Mouse (Mus musculus): ENCODE results near the gene Aff1.
A peak's percentile ranks its signal among the peaks of the same experiment; 100 is the strongest.

Gene Aff1

DNA sequence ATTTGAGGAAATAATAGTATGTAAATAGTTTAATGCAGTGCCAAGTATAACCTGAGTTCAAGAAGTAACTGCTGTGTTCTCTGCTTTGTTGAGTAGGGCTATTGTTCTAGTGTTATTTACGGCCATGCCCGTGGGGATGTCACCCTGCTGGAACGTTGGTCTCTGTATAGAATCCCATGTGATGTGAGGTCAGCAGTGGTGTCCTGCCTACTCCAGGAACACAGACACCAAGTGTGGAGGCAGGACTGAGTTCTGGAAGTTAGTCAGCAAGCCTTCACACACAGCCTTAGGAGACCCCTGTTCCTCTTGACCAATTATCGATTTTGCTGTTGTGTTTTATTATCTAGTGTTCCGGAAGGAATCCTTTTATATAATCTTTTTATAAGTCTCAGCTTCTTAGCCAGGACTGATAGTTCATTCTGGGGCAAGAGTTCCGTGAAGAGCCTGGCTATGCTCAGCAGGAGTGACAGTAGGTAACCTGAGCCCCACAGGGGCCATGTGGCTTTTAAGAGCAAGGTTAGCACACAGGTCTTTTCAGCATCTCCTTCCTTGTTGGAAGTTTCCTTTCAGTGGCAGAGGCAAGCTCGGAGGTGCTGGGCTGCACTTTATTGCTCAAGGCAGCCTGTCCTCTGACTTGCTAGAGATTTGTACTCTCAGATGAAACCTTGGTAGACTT is 115.6 kb downstream of the Aff1 start:
- DNase-seq: peak in 1 of 2 experiments; percentile 32

DNA sequence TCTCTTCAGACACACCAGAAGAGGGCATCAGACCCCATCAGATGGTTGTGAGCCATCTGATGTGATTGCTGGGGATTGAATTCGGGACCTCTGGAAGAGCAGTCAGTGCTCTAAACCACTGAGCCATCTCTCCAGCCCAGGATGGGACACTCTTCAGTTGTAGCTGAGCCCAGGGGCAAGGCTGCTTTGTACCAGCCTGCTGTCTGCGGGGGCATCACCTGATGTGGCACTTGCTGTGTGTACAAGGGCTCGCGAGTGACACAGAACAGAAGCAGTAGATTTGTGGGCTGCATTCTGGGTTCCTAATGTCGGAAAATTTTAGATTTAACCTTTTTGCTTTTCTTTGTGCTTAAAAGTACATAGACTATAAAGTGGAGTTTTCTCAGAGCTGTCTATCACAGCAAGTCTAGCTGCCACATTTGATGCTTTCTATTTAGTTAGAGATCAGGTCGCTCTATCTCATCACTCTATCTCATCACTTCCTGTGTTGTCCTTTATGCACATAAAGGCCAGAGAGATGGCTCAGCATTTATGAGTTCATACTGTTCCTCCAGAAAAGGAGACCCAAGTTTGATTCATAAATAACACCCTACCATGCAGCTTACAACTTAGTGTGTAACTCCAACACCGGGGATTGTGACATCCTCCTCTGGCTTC is 117.6 kb downstream of the Aff1 start:
- DNase-seq: peak in 1 of 2 experiments; percentile 39

DNA sequence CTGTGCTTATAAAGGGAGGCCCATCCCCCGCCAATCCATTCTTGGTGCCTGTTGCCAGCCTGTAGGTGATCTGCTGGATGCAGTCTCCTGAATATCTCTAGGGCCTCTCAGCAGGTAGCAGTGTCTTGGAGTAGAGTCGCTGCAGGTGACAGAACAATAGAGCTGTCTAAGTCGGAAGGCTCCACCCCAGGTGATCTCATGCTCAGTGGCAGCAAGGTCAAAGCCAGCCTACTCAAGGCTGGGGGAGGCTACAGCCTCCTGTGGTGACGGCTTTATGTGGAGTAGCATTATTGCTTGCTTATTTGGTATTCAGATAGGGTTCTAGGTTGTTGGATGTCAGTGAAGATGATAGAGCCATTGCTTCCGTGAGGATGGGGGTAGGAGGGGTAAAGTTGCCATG is 121.1 kb downstream of the Aff1 start:
- DNase-seq: peak in 1 of 2 experiments; percentile 13

DNA sequence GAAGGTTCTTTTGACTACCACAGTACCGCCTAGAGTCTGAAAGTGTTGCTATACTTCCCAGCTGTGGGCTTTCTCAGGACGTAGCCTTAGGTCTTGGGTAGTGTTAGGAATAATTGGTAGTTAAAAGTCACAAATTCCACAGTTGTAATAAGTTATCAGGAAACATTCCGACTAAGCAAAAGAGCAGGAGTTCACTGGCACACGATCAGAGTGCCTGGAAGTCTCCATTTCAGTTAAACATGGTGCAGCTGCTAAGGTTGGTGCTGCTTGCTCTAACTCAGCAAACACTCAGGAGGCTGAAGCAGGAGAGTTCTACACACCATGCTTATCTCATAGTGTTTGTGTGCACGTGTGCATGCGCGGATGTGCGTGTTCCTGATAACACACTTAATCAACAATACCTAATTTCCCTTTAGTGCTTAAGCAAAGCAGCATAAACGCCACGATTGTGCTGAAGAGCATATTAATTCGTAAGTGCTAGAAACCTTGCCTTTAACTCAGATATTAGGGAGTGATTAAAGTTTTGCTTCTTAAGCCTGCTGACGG is 121.9 kb downstream of the Aff1 start:
- peak in 1 of 2 experiments; percentile 21 for DNase-seq

DNA sequence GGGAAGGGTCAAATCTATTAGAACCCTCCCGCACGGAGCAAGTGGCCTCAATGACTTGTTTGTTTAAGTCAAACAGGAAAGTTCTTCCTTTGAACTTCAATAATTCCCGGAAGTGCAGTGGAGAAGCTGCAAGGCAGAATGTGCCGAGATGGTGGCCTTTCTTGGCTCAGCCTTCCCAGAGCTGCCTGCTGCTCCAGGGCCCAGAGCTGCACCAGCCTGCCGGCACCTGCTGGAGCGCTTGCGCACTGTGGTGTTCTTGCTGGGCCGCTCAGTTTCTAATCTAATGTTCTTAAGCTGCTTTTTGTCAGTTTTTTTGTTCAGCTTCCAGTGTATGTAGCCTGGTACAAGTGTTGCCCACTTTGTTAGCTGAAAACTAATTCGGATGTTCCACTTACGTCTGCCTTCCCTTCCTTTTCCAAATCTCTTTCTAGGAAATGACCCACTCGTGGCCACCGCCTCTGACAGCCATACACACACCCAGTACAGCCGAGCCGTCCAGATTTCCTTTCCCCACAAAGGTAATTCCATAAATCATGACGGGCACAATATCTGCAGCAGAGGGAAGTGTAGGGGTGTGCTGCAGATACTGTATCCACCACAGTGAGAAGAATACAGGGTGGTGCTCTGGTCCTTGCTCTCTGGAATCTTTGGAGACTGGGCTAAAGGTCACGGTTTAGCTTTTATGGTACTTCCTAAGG is 122.5 kb downstream of the Aff1 start:
- peak; percentile 39 to 73 for DNase-seq

DNA sequence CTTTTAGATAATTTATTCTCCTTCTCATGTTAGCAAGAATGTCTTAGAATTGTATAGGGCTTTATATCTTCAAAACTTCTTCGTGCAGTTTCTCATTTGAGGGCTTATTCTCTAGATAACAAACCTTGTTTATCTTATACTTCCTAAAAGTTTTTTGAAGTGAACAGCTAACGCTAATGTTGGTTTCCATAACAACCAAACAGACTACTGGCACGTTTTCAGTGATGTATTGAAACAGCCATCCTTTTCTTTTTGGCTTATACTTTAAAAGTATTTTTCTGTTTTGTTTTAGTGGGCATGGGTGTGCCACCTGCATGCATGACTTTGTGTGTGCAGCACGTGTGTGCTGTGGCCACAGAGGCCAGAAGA is 123.1 kb downstream of the Aff1 start:
- DNase-seq: no peak

DNA sequence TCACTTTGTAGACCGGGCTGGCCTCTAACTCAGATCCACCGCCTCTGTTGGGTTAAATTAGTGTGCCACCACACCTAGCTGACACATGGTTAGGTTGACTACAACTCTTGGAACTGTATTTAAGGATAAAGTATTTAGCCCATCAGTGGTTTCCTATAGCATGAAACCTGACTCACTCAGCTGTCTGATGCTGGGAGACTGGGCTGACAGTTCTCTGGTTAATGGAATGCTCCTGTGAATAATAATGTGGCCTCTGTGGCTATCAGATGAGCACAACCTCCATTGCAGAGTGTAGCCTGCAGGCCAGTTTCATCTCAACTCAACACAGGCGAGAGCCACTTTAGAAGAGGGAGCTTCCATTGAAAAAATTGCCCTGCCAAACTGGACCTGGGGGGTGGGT is 124.5 kb downstream of the Aff1 start:
- DNase-seq: no peak

DNA sequence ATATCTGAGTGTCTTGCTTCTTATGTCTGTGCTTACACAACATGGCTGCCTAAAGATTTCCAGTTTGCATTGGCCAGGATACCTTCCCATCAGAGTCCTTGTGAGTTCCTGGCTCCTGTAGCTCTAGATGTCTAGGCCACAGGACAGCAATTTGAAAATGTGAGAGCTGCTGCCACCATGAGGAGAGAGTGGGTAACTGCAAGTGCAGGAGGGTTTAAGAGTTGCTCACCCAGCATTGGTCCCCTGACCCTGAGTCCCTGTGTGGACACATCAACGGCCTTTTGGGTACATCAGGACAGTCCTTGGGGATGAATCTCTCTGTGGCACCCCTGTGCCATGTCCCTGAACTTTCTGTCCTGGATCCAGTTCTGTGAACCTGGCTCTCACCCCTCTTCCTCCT is 125.6 kb downstream of the Aff1 start:
- peak; percentile 78 to 79 for DNase-seq

DNA sequence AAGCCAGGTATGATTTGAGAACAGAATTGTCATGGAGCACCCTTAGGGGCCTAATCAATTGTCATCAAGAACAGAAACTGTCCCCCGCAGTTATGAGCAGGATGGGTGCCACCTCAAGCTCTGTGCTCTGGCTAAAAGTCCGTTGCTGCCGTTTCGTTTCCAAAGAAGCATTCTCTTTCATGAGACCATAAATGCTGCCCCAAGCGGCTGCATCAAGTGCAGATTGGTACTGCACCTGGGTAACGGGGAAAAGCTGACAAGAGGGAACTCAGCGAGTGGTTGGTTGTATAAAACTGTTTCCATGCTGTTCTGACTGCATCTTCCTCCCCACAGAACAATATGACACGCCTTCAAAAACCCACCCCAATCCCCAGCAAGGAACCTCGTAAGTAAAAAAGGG is 126.4 kb downstream of the Aff1 start:
- DNase-seq: peak in 1 of 2 experiments; percentile 21

DNA sequence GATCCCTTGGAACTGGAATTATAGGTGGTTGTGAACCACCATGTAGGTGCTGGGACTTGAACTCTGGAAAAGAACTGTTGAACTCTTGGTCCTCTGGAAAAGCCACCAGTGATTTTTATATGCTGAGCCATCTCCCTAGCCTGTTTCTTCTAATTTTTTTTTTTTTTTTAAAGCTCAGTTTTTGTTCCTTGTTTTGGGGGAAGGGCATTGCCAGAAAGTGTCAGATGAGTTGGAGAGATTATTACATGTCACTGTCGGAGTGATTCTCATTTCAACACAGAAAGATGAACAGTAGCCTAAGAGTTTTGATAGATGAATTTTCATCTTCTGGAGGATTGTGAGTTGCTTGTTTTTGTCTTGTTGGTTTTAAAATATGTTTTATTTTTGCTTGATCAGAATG is 127.5 kb downstream of the Aff1 start:
- DNase-seq: no peak

DNA sequence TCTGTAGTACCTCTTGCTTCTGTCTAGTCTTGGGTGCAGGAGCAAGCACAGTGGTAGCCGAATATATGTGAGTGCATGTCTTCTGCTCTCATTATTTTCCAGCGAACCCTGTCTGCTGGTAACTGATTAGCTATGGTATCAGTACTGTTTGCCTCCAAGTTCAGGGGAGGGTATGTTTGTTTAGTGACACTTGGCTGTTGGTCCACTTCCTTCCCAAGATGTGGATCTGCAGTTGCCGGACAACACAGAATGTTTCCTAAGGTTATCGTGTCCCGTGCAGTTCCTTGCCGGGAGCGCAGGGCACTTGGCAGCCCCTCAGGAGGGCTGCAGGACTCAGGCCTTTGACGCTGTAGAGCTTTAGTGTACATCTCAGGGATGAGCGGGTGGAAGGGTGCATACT is 128.9 kb downstream of the Aff1 start:
- peak in 1 of 2 experiments; percentile 61 for DNase-seq

DNA sequence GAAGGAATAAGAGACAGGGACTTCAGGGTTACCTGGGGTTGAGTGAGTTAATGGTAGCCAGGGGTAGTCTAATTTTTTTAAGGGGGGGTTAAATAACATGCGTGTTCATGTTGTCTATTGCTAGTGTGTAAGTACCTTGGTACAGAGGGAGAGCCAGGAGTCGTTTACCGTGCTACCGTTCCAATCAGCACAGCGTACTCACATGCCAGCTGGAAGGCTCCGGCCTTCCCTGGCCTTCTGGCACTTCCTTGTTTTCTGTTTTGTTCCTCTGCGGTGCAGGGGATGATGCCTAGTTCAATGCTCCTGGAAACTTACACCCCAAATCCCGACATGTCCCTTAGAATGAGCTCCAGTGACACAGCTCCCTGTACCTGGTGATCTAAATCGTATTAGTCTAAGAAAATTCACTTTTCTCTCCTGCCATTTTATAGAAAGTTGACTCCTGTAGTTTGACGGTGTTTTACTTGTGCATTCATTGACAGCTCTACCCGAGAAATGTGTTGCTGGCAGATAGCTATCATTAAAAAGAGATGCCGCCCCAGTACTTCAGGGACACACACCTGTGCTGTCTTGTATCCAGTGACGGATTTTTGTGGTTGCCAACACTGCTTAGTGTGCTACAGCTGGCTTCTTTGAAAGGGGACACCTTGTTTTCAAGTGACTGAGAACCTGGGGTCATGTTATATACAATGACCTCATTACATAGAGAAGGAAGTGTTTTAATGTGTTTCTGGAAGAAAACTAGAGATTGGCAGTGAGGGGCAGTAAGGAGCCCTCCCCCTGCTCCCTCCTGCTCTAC is 129.5 kb downstream of the Aff1 start:
- peak in 1 of 2 experiments; percentile 30 for DNase-seq

DNA sequence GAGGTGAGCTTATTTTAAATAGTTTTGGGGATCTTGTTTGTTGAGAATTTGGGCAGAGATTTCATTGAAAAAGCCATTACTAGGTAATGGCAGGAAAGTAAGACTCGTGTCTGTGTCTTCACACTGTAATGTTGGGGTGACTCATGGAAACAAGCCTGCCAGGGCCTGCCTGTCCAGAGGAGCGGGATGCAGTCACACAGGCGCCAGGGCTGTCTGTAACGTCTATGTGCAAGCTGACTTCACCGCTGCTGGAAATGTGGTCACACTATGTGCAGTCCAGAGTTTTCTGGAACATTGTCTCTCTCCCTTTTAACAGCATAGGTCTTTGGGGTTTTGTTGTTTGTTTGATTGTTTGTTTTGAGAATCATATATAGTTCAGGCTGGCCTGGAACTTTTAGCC is 130.8 kb downstream of the Aff1 start:
- DNase-seq: no peak

DNA sequence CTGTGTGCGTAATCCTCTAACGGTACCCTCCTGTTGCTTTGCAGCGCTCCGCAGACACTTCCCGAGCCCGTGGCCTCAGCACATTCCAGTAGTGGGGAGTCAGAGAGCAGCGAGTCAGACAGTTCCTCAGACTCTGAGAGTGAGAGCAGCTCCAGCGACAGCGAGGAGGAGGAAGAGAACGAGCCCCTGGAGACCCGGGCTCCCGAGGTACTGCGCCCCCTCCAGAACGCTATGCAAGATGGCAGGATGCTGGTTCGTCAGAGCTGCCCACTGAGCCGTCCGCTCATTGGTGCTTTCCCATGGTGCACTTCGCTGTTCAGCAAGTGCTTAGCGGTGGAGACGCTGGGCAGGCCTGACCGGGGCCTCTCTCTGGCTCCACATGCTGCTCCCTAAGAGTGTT is 136.1 kb downstream of the Aff1 start:
- no peak for DNase-seq

DNA sequence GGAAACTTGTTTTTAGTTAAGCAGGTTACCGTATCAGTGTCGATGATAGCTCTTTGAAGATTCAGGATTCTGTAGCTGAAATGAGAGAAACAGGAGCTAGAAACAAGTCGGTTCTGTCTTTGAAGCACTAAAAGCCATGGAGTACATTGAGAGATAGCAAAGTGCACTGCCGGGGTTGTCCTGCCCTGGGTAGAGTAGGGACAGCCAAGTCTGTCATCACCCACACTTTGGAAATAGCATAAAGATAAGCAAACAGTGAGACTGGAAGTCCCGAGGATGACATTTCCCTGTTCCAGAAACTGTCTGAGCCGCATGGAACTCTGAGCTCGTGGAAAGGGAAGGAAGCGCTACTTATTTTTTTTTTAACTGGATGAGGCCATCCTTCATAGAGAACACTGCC is 136.6 kb downstream of the Aff1 start:
- DNase-seq: no peak

DNA sequence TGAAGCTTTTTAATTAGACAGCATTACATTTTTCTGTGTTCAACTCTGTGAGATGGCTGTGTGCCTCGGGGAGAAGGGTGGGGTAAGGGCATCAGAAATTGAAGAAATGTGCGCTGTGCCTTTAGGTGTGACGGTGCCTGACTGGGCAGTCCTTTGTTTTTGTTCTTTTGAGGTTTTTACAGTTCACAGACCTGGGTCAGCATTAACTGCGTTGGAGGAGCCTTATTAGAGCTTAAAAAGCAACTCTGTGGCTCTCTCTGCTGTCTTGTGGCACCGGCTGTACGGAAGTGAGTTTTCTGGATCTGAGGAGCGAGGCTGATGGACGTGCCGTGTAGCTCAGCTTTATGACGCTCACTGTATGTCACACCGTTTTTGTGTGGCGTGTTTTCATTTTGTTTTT is 137.0 kb downstream of the Aff1 start:
- no peak for DNase-seq

DNA sequence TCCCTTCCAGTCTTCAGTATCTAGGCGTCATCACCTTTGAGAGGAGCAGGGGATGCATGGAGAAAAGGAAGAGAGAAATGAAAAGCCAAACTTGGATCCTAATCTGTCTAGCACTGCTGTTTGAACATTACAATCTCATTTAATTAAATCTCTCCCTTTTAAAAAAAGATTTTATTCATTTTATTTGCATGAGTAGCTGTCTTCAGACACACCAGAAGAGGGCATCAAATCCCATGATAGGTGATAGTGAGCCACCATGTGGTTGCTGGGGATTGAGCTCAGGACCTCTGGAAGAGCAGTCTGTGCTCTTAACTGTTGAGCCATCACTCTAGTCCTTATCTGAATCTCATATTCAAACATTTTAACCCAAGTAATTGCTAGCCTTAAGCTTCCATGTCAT is 138.7 kb downstream of the Aff1 start:
- no peak for DNase-seq

DNA sequence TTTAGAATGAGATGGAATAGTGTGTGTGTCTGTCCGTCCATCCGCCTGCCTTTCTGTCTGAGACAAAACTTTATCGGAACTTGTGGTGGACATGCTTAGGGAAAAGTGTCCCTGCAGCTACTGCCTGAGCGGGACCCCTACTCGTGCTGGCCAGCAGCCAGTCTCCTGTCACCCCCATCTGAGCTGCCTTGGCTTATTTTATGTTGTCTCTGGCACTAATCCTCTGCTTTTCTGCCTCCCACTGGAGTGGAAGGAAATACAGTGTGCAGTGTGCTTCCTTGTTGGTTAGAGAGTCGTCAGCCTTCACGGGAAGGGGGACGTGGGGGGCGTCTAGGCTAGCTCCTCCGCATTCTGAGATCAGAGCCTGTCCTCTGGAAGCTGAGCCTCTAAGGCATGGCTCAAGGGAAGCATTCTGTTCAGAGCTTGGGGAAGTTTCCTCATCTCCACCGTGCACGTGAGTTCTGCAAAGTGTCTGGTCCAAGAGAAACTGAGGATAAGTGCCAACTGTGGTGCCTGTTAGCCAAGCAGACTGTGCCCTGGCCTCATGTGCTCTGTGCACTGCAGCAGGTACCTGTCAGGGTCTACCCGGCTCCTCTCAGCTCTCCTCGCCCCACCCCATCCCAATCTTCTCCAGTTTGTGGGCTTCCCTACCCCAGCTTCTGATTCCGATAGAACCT is 143.4 kb downstream of the Aff1 start:
- peak; percentile 60 to 78 for DNase-seq

DNA sequence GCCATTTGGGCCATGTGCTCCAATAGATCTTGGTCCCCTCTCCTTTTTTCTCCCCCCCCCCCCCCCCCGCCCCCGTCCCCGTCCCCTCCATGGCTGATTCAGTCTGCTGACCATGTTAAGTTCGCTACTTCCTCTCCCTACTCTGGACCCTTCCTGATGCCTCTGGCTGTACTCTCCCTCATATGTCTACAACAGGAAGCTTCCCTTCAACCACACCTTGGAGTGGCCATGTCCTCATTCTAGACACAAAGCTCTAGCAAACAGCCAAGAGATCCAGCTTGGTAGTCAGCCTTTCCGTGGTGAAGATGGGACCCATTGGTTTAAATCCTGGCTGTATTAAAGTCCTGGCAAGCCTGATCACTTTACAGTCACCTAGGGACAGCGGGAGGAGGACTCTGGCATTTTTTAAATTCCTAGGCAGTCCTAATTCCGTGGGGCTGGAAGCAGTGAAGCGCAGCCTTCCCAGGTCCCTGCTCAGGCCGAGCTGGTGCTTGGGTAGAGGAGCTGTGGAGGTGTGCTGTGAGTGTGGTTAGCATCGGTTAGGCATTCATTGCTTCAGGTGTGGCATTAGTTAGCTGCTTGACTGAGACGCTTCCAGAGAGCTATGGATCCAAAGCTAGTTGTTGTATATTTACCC is 144.1 kb downstream of the Aff1 start:
- peak; percentile 73 to 91 for DNase-seq

DNA sequence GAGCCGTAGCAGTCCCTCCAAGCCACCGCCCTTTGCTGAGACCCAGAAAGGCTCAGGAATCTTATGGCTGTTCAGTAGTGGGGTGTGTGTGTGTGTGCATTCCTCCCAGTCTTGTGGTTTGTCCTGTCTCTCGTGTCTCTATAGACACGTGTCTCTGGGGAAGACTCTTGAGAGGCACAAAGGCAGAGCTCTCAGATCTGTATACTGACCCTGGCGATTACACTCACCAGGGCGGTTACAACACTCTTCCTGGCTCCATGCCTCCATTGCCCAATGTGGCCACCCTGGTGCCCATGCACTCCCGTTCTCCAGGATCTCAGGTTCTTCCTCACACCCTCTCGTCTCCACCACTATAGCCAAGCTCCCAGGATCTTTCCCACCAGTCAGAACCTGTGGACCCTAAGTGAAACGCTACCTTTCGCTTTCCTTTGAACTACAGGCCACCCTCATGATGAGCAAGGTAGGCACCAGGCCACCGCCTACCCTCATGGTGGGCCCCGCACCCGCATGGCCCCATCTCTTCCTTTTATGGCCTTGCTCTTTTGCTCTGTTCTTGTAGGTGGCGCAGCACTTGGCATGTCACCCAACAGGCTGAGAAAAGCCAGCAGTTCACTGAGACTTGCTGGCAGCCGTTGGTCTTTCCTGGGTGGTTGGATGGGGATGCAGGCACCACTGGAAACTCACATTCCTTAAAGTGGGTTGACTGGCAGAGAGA is 146.5 kb downstream of the Aff1 start:
- DNase-seq: no peak

DNA sequence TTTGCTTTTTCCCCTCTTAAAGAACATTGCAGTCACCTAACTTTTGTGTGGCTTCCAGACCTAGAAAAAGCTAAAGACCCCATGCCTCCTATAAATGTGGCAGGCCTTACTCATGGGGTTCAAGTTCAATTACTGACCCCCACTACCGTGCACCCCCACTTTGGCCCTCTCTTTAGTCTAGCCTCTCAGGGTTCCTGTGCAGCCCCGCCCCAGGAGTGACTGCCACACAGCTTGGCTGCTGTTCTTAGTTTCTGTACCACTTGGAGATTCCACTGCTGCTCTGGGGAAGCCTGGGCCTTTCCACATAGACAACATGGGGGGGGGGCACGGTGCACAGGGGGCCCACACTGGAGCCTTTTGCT is 147.1 kb downstream of the Aff1 start:
- no peak for DNase-seq

Measured in kidney, postnatal 25 days (tissue).